Mouse (Mus musculus): ENCODE results near the gene Slc11a2. TPM values are rescaled to one million over a fixed set of nuclear protein-coding genes. Genes with fewer than 3 reads are reported as not detected.

Slc11a2 gene
- polyA plus RNA-seq (2014; fragmentation: Nextera tagmentation; extraction: Ambion mirVana) = 15.5 and 17.0 TPM in 2 replicates

- H3K9ac ChIP-seq (ENCODE audit: low read depth, low read length) = peak within 1 kb of the TSS; percentile 58; the same call in 1 of the 2 replicates
- WGBS = 15% methylated on average over 17 of the region's 17 CpGs
- peak within 1 kb of the TSS; percentile 96 for H3K4me2 ChIP-seq (ENCODE audit: low read depth, low read length)
- H3K36me3 ChIP-seq (ENCODE audit: control insufficient read depth, insufficient read depth, low read length) = no peaks in the 10 kb centered on the region
- H3K4me1 ChIP-seq (ENCODE audit: control insufficient read depth, insufficient read depth, low read length) = peaks cover 20% of the 10 kb centered on the region
- no peak within 1 kb of the TSS for H3K27ac ChIP-seq (replicated peaks; ENCODE audit: low read depth, low read length)
- H3K9me3 ChIP-seq (ENCODE audit: control insufficient read depth, low read length) = no peaks in the 10 kb centered on the region
- peaks cover 18% of the 10 kb centered on the region for H3K27me3 ChIP-seq (replicated peaks; ENCODE audit: control insufficient read depth, insufficient read depth, low read length)
- H3K4me3 ChIP-seq (ENCODE audit: low read depth, low read length) = peak within 1 kb of the TSS; percentile 96
- ATAC-seq (ENCODE audit: low read depth) (no peak), DNase-seq (ENCODE audit: low spot score) (peak; percentile 36)
Observed at GRCm38 (mm10) chr15:100424396-100425122, at the start of gene Slc11a2. Gene Slc11a2 (minus strand): TSS chr15:100425072.

DNA sequence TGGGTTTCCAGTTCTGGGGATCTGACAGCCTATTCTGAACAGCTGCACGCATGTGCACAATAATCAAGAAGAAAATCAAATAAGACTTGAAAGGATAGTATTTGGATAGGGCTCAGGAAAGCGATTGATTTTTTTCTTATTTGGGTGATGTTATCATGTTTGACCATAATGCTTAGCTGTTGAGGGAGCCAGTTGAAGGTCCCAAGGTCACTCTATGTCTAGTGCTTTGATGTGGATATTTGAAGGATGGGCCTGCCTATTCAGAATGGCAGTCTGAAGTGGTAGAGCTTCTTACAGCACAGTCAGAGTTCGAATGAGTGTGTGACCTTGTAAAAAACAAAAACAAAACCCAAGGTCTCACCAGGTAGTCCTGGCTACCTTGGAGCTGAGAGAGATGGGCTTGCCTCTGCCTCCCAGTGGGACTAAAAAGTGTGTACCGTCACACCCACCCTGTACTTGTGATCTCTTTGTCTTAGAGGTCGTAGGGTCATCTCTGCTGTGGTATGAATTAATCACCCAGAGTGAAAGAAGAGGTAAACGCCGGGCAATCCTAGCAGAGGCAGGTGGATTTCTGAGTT lies 49.1 kb upstream of the Slc11a2 start:
- H3K36me3 ChIP-seq (ENCODE audit: control insufficient read depth, insufficient read depth, low read length) = peaks cover 79% of the 10 kb centered on the region
- H3K27ac ChIP-seq (replicated peaks; ENCODE audit: low read depth, low read length) = no peak overlapping the region
- no peaks in the 10 kb centered on the region for H3K27me3 ChIP-seq (replicated peaks; ENCODE audit: control insufficient read depth, insufficient read depth, low read length)
- no peak overlapping the region for H3K4me2 ChIP-seq (ENCODE audit: low read depth, low read length)
- no peak for ATAC-seq (ENCODE audit: low read depth)
- H3K9me3 ChIP-seq (ENCODE audit: control insufficient read depth, low read length) = no peaks in the 10 kb centered on the region
- WGBS = 77% methylated on average over 7 of the region's 7 CpGs
- no peak for DNase-seq (ENCODE audit: low spot score)
- H3K4me3 ChIP-seq (ENCODE audit: low read depth, low read length) = no peak overlapping the region
- no peak overlapping the region for H3K9ac ChIP-seq (ENCODE audit: low read depth, low read length)
- peaks cover 9% of the 10 kb centered on the region for H3K4me1 ChIP-seq (ENCODE audit: control insufficient read depth, insufficient read depth, low read length)

GRCm38 (mm10) chr15:100470037-100470436 lies 45.2 kb upstream of the Slc11a2 start:
- H3K4me3 ChIP-seq (ENCODE audit: low read depth, low read length) = peak overlapping the region; percentile 87
- DNase-seq (ENCODE audit: low spot score) (no peak), ATAC-seq (ENCODE audit: low read depth) (no peak)
- WGBS = 65% methylated on average over 10 of the region's 10 CpGs
- no peaks in the 10 kb centered on the region for H3K27me3 ChIP-seq (replicated peaks; ENCODE audit: control insufficient read depth, insufficient read depth, low read length)
- peaks cover 12% of the 10 kb centered on the region for H3K4me1 ChIP-seq (ENCODE audit: control insufficient read depth, insufficient read depth, low read length)
- no peaks in the 10 kb centered on the region for H3K9me3 ChIP-seq (ENCODE audit: control insufficient read depth, low read length)
- peak overlapping the region; percentile 80 for H3K4me2 ChIP-seq (ENCODE audit: low read depth, low read length)
- no peak overlapping the region for H3K9ac ChIP-seq (ENCODE audit: low read depth, low read length)
- H3K36me3 ChIP-seq (ENCODE audit: control insufficient read depth, insufficient read depth, low read length) = peaks cover 39% of the 10 kb centered on the region
- H3K27ac ChIP-seq (replicated peaks; ENCODE audit: low read depth, low read length) = no peak overlapping the region

DNA sequence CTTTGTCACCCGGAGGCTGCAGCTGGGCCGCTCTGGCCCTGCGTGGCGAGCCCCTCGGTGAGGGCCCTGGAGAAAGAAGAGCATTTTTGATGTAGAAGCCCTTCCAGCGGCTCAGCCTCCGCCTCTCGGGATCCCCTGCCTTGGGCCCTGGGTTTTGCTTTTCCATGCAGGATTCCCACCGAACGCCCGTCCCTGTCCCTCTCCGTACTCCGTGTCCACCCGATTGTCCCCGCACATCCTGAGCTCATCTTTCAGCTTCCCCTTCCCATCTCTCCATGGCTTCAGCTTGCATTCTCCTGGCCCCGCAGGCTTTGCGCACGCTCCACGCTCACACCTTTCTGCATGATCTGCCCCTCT lies 44.3 kb upstream of the Slc11a2 start:
- no peaks in the 10 kb centered on the region for H3K9me3 ChIP-seq (ENCODE audit: control insufficient read depth, low read length)
- no peaks in the 10 kb centered on the region for H3K27me3 ChIP-seq (replicated peaks; ENCODE audit: control insufficient read depth, insufficient read depth, low read length)
- WGBS = under 1% methylated on average over 14 of the region's 19 CpGs
- peak overlapping the region; percentile 80 for H3K4me2 ChIP-seq (ENCODE audit: low read depth, low read length)
- peaks cover 12% of the 10 kb centered on the region for H3K4me1 ChIP-seq (ENCODE audit: control insufficient read depth, insufficient read depth, low read length)
- H3K9ac ChIP-seq (ENCODE audit: low read depth, low read length) = peak overlapping the region; percentile 77
- ATAC-seq (ENCODE audit: low read depth) (peak; percentile 26), DNase-seq (ENCODE audit: low spot score) (no peak)
- peak overlapping the region; percentile 83; the same call in 1 of the 2 replicates for H3K27ac ChIP-seq (replicated peaks; ENCODE audit: low read depth, low read length)
- H3K36me3 ChIP-seq (ENCODE audit: control insufficient read depth, insufficient read depth, low read length) = peaks cover 31% of the 10 kb centered on the region
- H3K4me3 ChIP-seq (ENCODE audit: low read depth, low read length) = peak overlapping the region; percentile 87

- no peaks in the 10 kb centered on the region for H3K27me3 ChIP-seq (replicated peaks; ENCODE audit: control insufficient read depth, insufficient read depth, low read length)
- peak within 1 kb of the TSS; percentile 80 for H3K4me2 ChIP-seq (ENCODE audit: low read depth, low read length)
- DNase-seq (ENCODE audit: low spot score) (peak; percentile 94), ATAC-seq (ENCODE audit: low read depth) (peak; percentile 95)
- H3K4me3 ChIP-seq (ENCODE audit: low read depth, low read length) = peak within 1 kb of the TSS; percentile 87
- peak within 1 kb of the TSS; percentile 83 for H3K27ac ChIP-seq (replicated peaks; ENCODE audit: low read depth, low read length)
- peak within 1 kb of the TSS; percentile 77 for H3K9ac ChIP-seq (ENCODE audit: low read depth, low read length)
- no peaks in the 10 kb centered on the region for H3K9me3 ChIP-seq (ENCODE audit: control insufficient read depth, low read length)
- WGBS = 7% methylated on average over 28 of the region's 84 CpGs
- H3K36me3 ChIP-seq (ENCODE audit: control insufficient read depth, insufficient read depth, low read length) = peaks cover 25% of the 10 kb centered on the region
- peaks cover 12% of the 10 kb centered on the region for H3K4me1 ChIP-seq (ENCODE audit: control insufficient read depth, insufficient read depth, low read length)
Observed at GRCm38 (mm10) chr15:100468295-100469188, 43.7 kb upstream of the Slc11a2 start, which contains the start of gene Letmd1. Gene Letmd1 (plus strand): TSS chr15:100469023.

- DNase-seq (ENCODE audit: low spot score) (no peak), ATAC-seq (ENCODE audit: low read depth) (no peak)
- Histone ChIP-seq H3K9me3 (ENCODE audit: control insufficient read depth, low read length) (no peaks in the 10 kb centered on the region), H3K4me2 (ENCODE audit: low read depth, low read length) (peak overlapping the region; percentile 80), H3K27me3 (replicated peaks; ENCODE audit: control insufficient read depth, insufficient read depth, low read length) (no peaks in the 10 kb centered on the region), H3K36me3 (ENCODE audit: control insufficient read depth, insufficient read depth, low read length) (peaks cover 18% of the 10 kb centered on the region), H3K27ac (replicated peaks; ENCODE audit: low read depth, low read length) (no peak overlapping the region), H3K4me3 (ENCODE audit: low read depth, low read length) (0 out of 2 replicates have a peak overlapping the region, but pooled peaks have one; percentile 87), H3K9ac (ENCODE audit: low read depth, low read length) (peak overlapping the region; percentile 14; the same call in 1 of the 2 replicates), H3K4me1 (ENCODE audit: control insufficient read depth, insufficient read depth, low read length) (peaks cover 12% of the 10 kb centered on the region)
- 41% methylated on average over 7 of the region's 8 CpGs for WGBS
Observed at GRCm38 (mm10) chr15:100467738-100468137, 42.9 kb upstream of the Slc11a2 start.

- Histone ChIP-seq H3K4me2 (ENCODE audit: low read depth, low read length) (no peak overlapping the region), H3K9ac (ENCODE audit: low read depth, low read length) (no peak overlapping the region), H3K4me3 (ENCODE audit: low read depth, low read length) (no peak overlapping the region), H3K27me3 (replicated peaks; ENCODE audit: control insufficient read depth, insufficient read depth, low read length) (no peaks in the 10 kb centered on the region), H3K36me3 (ENCODE audit: control insufficient read depth, insufficient read depth, low read length) (no peaks in the 10 kb centered on the region), H3K27ac (replicated peaks; ENCODE audit: low read depth, low read length) (no peak overlapping the region), H3K4me1 (ENCODE audit: control insufficient read depth, insufficient read depth, low read length) (peaks cover 12% of the 10 kb centered on the region), H3K9me3 (ENCODE audit: control insufficient read depth, low read length) (no peaks in the 10 kb centered on the region)
- DNase-seq (ENCODE audit: low spot score) (no peak), ATAC-seq (ENCODE audit: low read depth) (no peak)
- WGBS = 81% methylated on average over 2 of the region's 2 CpGs
Observed at GRCm38 (mm10) chr15:100465432-100465831, 40.6 kb upstream of the Slc11a2 start.

- Histone ChIP-seq H3K36me3 (ENCODE audit: control insufficient read depth, insufficient read depth, low read length) (no peaks in the 10 kb centered on the region), H3K27ac (replicated peaks; ENCODE audit: low read depth, low read length) (no peak overlapping the region), H3K4me3 (ENCODE audit: low read depth, low read length) (no peak overlapping the region), H3K27me3 (replicated peaks; ENCODE audit: control insufficient read depth, insufficient read depth, low read length) (no peaks in the 10 kb centered on the region), H3K9ac (ENCODE audit: low read depth, low read length) (no peak overlapping the region), H3K4me1 (ENCODE audit: control insufficient read depth, insufficient read depth, low read length) (0 out of 2 replicates have a peak, but pooled peaks cover 4% of the 10 kb centered on the region), H3K9me3 (ENCODE audit: control insufficient read depth, low read length) (no peaks in the 10 kb centered on the region), H3K4me2 (ENCODE audit: low read depth, low read length) (no peak overlapping the region)
- DNase-seq (ENCODE audit: low spot score) (peak; percentile 66), ATAC-seq (ENCODE audit: low read depth) (no peak)
- WGBS = 19% methylated on average over 6 of the region's 6 CpGs
Observed at GRCm38 (mm10) chr15:100463712-100464111, 38.8 kb upstream of the Slc11a2 start.
